Mouse (Mus musculus) liver, embryonic 13.5 days (tissue): Measurements from ENCODE around the gene Med22. TPM values are rescaled to one million over a fixed set of nuclear protein-coding genes. Genes with fewer than 3 reads are reported as not detected.

Experiments
- ATAC-seq: fragments of 200-750 bp; cut with Nextera tagmentation; 2 replicates; pipeline ENCODE4 v1.8.0; 2017; ENCODE audit warnings: low read depth, mild to moderate bottlenecking, moderate number of reproducible peaks, moderate library complexity
- DNase-seq: peaks from one replicate; pipeline ENCODE4 v3.0.0; 2022
- H3K27ac ChIP-seq: fragments of 300-500 bp; sonication (generic); 2 replicates; pipeline ENCODE4 v1.5.1; 2015; ENCODE audit warnings: moderate library complexity, mild to moderate bottlenecking, inconsistent platforms
- H3K27me3 ChIP-seq: fragments of 300-500 bp; sonication (generic); 2 replicates; pipeline ENCODE4 v1.6.1; 2015; ENCODE audit warnings: mild to moderate bottlenecking, inconsistent platforms
- H3K36me3 ChIP-seq: fragments of 300-500 bp; sonication (generic); 2 replicates; pipeline ENCODE4 v1.6.1; 2015; ENCODE audit warnings: mild to moderate bottlenecking, inconsistent platforms
- H3K4me1 ChIP-seq: fragments of 300-500 bp; sonication (generic); replicated peaks from 2 replicates; pipeline ENCODE4 v1.6.1; 2015; ENCODE audit warnings: inconsistent platforms
- H3K4me2 ChIP-seq: fragments of 300-500 bp; sonication (generic); 2 replicates; pipeline ENCODE4 v1.6.1; 2015; ENCODE audit warnings: inconsistent platforms, mild to moderate bottlenecking, moderate library complexity
- H3K4me3 ChIP-seq: fragments of 300-500 bp; sonication (generic); replicated peaks from 2 replicates; pipeline ENCODE4 v1.5.1; 2015; ENCODE audit warnings: mild to moderate bottlenecking, inconsistent platforms
- H3K9ac ChIP-seq: fragments of 300-500 bp; sonication (generic); 2 replicates; pipeline ENCODE4 v1.6.1; 2015; ENCODE audit warnings: mild to moderate bottlenecking, inconsistent platforms
- H3K9me3 ChIP-seq: fragments of 300-500 bp; sonication (generic); replicated peaks from 2 replicates; pipeline ENCODE4 v1.6.1; 2016; ENCODE audit warnings: inconsistent platforms
- WGBS: fragments of 180-500 bp; shearing (Covaris S2); methylation state at CpG from one replicate; pipeline ENCODE4 v1.1.7; 2015; ENCODE audit not compliant: insufficient replicate concordance; 5-methylcytosine and 5-hydroxymethylcytosine counted together
- polyA plus RNA-seq: library from polyadenylated mRNA; unstranded; fragments of >200 nt; fragmentation: Nextera tagmentation; extraction: Ambion mirVana; gene quantifications from 2 replicates; pipeline ENCODE4 v1.2.1, GENCODE M21; 2015

The Med22 gene
- polyA plus RNA-seq, 1 experiment from 2014 or later, result 24.6 TPM

DNA sequence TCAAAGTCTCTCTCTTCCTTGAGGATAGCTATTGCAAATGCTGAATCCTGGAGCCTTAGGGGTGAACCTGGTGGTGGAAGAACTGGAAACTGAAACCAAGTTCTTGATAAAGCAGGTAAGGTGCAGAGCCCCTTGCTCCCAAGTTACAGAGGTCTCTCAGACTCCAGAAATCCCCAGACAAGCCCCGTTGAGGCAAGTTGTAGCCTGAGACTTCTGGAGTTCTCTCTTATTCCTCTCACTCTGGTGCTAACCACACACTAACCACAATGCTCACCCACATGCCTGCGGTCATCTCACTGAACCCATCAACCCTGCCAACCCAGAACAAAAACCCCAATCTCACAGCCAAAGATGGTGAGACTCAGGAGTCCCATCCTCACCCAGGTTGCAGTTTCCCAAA lies 24.8 kb upstream of the Med22 start:
- no peak for ATAC-seq
- no peak for DNase-seq
- Histone ChIP-seq H3K27ac (no peak overlapping the region; the same call in 1 of the 2 replicates), H3K4me1 (peaks cover 45% of the 10 kb centered on the region), H3K4me3 (no peak overlapping the region), H3K9me3 (no peaks in the 10 kb centered on the region), H3K4me2 (no peak overlapping the region), H3K9ac (no peak overlapping the region), H3K27me3 (no peaks in the 10 kb centered on the region), H3K36me3 (peaks cover 18% of the 10 kb centered on the region)
- 19% methylated on average over 2 of the region's 2 CpGs for WGBS

DNA sequence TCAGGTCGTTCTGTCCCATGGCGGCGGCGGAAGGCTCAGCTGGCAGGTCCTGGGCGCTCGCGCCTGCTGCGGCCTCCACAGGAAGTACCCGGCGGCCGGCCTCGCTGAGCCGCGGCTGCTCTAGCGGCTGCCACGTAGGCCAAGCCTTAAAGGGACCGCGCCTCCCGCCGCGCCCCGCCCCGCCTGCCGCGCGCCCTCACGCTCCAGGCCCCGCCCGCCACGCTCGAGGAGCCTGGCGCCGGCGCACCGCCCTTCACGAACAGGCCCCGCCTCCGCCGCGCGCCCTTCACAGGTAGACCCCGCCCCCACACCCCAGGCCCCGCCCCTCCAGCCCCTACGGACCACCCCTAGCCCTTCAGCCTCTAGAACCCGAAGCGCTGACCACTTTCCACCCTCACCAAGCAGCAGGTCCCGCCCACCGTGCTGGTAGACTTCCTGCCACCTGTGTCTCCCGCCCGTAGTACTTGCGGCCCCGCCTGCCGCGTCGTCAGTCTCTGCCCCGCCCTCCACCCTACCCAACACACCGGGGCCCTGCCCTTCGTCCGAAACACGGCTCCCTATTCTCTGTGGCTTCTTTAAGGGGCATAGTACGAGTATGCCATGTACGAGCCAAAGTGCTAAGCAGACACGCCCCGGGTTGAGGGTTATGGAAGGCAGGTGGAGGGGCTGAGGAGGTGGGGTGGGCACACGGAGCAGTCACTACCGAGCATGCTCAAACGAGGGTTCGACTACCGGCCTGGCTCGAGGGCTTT lies 23.0 kb upstream of the Med22 start, which contains the start of the genes Surf4 and Stkld1:
Gene Surf4, minus strand, starts transcription at position 625 of the 752 bp plus-strand sequence.
Gene Stkld1, plus strand, starts transcription at position 744 of the 752 bp plus-strand sequence.
- H3K27ac ChIP-seq, result peak within 1 kb of the TSS; percentile 89
- peaks cover 36% of the 10 kb centered on the region for H3K36me3 ChIP-seq
- DNase-seq, result peak; percentile 92
- H3K4me1 ChIP-seq, result peaks cover 59% of the 10 kb centered on the region
- 1% methylated on average over 61 of the region's 70 CpGs for WGBS
- peak within 1 kb of the TSS; percentile 99 for H3K9ac ChIP-seq
- peak; percentile 93 for ATAC-seq
- H3K4me3 ChIP-seq, result peak within 1 kb of the TSS; percentile 97
- no peaks in the 10 kb centered on the region for H3K27me3 ChIP-seq
- no peaks in the 10 kb centered on the region for H3K9me3 ChIP-seq
- peak within 1 kb of the TSS; percentile 94 for H3K4me2 ChIP-seq

DNA sequence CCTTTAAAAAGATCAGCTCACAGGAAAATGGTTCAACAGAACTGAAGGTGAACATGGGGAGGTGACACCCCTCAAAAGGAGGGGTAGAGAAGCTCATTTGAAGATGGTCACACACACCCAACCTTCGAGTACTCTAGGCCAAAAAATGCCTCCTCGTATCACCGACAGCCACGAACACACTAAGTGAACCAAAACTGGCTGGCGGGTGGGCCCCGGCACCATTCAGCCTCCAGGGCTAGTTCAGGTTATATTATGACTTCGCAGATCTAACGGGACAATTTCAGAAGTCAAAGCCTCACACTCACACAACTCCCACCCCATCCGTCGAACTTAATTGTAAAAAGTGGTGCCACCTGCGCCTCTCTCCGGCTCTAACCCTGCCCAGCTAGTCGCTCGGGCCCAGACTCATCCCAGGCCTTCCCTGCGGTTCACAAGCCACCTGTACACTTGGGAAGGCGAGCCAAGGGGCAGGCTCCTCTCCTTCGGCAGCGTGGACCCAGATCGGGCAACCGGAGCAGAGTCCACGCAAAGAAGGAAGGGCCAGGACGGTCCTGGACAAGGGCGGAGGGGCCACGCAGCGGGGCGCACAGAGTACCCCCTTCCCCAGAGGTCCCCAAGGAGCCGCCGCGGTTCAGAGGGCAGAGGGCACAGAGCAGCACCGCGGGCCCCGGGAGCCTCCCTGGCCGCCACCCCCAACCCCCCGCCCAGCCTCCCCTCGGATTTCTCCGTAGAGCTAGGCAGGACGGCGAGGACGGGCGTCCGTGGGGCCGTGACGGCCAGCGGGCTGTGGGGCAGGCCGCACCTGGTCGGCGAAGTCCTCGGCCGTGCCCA lies 22.2 kb upstream of the Med22 start:
- H3K4me1 ChIP-seq, result peaks cover 66% of the 10 kb centered on the region
- under 1% methylated on average over 43 of the region's 49 CpGs for WGBS
- H3K9ac ChIP-seq, result peak overlapping the region; percentile 99
- peak; percentile 23; the same call in 1 of the 2 replicates for ATAC-seq
- H3K9me3 ChIP-seq, result no peaks in the 10 kb centered on the region
- peak overlapping the region; percentile 97 for H3K4me3 ChIP-seq
- H3K36me3 ChIP-seq, result peaks cover 44% of the 10 kb centered on the region
- peak; percentile 31 for DNase-seq
- H3K27ac ChIP-seq, result peak overlapping the region; percentile 89
- no peaks in the 10 kb centered on the region for H3K27me3 ChIP-seq
- H3K4me2 ChIP-seq, result peak overlapping the region; percentile 94

DNA sequence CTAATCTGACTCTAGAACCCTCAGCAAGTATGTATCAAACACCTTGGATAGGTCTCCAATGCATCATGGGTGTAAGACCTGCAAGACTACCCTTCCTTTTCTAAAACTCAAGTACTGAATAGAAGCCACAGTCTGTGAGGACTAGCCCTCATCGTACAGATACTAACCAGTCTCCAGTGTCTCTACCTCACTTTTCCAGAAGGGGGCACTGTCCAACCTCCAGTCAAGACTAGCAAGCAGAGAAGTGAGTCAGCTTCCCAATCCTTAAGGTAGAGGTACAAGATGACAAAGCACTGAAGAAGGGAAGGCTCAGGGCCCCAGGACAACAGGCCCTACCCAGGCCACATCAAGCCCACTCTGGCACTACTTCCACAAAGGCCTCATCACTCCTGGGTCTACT lies 19.9 kb upstream of the Med22 start:
- Histone ChIP-seq H3K4me2 (peak overlapping the region; percentile 94; the same call in 1 of the 2 replicates), H3K27ac (peak overlapping the region; percentile 54), H3K9ac (peak overlapping the region; percentile 34), H3K36me3 (peaks cover 67% of the 10 kb centered on the region), H3K4me3 (no peak overlapping the region), H3K9me3 (no peaks in the 10 kb centered on the region), H3K27me3 (no peaks in the 10 kb centered on the region), H3K4me1 (peaks cover 64% of the 10 kb centered on the region)
- ATAC-seq (no peak), DNase-seq (peak; percentile 69)
- WGBS, result 23% methylated on average over 1 of the region's 1 CpGs

DNA sequence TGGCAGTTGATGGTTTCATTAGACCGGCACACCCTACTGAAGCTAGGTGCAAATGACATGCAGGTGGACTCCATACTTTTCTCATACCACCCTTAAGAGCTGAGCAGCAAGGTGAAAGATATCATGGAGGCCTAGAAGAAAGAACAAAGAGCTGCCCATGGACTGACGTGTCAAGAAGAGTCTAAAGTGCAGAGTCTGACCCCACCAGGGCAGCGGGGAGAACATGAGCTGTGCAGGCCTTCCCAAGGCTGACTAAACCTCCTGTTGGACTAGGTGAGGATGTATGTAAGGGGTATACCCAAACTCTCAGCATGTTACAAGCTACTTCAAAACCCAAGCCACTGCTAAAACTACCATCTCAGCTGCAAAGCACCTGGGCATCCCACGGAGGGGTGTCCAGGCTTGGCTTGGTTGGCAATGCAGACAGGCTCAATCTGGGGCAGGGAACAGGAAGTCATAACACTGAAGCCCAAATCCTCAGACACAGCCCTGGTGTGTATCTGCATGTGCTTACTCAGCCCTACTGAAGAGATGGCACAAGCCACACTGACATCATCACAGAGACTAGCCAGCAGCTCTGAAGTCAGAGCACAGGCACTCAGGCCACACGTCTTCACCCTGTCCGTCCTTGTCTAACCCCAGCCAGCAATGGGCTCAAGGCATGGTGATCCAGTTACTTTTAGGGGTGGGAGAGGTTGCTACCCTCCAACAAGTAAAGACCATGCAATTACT lies 17.4 kb upstream of the Med22 start:
- no peak overlapping the region; the same call in 1 of the 2 replicates for H3K9ac ChIP-seq
- no peaks in the 10 kb centered on the region for H3K9me3 ChIP-seq
- peaks cover 92% of the 10 kb centered on the region for H3K36me3 ChIP-seq
- H3K27me3 ChIP-seq, result no peaks in the 10 kb centered on the region
- H3K27ac ChIP-seq, result peak overlapping the region; percentile 21; the same call in 1 of the 2 replicates
- H3K4me2 ChIP-seq, result no peak overlapping the region
- peaks cover 46% of the 10 kb centered on the region for H3K4me1 ChIP-seq
- DNase-seq, result no peak
- no peak for ATAC-seq
- H3K4me3 ChIP-seq, result no peak overlapping the region
- 78% methylated on average over 6 of the region's 6 CpGs for WGBS

DNA sequence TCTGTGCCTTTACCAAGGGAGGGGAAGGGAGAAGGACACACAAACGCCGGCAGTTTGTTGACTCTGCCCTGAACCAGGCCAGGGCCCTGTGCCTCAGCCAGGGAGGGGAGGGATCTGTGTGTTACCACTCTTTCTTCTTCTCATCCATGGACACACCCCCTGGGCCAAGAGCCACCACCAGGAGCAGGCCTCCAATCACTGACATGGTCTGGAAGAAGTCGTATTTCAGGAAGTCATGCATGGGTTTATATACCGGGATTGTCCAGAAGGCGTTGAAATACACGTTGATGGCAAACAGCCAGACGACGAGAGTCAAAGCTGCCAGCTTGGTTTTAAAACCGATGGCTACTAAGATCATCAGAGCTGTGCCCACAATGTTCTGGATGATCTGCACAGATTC lies 11.3 kb upstream of the Med22 start:
- H3K9me3 ChIP-seq, result no peaks in the 10 kb centered on the region
- H3K27me3 ChIP-seq, result no peaks in the 10 kb centered on the region
- no peak overlapping the region for H3K4me2 ChIP-seq
- no peak for ATAC-seq
- H3K4me3 ChIP-seq, result no peak overlapping the region
- DNase-seq, result no peak
- 73% methylated on average over 9 of the region's 9 CpGs for whole genome bisulfite sequencing
- peaks cover 24% of the 10 kb centered on the region for H3K4me1 ChIP-seq
- H3K9ac ChIP-seq, result no peak overlapping the region
- H3K36me3 ChIP-seq, result peaks cover 96% of the 10 kb centered on the region
- no peak overlapping the region for H3K27ac ChIP-seq

DNA sequence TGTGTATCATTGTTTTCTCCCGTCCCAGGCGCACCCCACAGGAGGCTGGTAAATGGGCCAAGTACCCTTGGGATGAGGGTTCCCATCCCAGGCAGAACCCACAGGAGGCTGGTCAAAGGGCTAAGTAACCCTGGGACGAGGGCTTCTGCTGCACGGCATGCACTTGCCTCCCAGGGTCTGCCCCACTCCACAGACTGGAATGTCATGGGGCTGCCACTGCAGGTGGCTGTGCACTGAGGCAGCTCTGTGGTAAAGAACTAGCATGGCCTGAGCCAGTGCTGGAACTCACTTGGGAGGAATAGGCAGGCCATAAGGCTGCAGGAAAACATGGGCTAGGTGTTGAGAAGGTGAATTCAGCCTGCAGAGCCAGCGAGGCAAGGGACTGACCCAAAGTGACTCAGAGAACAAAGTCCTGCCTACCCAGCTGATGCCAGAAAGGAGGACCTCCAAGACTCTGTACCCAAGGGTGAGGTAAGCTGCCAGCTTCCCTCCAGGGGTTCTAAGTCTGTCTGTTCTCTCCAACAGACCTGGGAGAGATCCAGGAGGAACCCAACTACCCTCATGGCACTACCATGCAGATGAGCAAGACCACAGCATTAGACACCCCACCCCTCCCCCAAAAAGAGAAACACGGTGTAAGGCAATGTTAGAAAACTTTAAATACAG lies 9.8 kb upstream of the Med22 start:
- H3K9ac ChIP-seq, result no peak overlapping the region
- DNase-seq (no peak), ATAC-seq (no peak)
- H3K4me3 ChIP-seq, result no peak overlapping the region
- H3K9me3 ChIP-seq, result no peaks in the 10 kb centered on the region
- no peak overlapping the region for H3K27ac ChIP-seq
- no peaks in the 10 kb centered on the region for H3K27me3 ChIP-seq
- peaks cover 34% of the 10 kb centered on the region for H3K4me1 ChIP-seq
- peaks cover 82% of the 10 kb centered on the region for H3K36me3 ChIP-seq
- H3K4me2 ChIP-seq, result no peak overlapping the region
- WGBS, result 75% methylated on average over 6 of the region's 6 CpGs

DNA sequence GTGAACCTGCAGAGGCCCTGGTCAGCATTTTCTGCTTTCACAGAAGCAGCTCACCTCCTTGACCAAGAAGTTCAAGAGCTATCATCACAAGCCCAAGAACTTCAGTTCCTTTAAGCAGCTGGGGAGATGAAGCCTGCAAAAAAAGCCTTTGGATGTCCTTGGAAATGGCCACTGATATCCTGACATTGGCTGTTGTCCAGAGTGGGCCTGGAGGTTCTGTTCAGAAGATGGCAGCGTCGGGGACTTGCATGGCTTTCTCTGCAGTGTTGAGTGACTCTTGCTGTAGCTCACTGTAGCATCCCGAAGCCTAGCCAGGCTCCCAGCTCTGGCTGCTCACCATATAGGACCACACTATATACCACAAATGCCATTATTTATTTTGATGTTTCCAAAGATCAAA lies 9.2 kb upstream of the Med22 start:
- H3K36me3 ChIP-seq, result peaks cover 77% of the 10 kb centered on the region
- H3K9ac ChIP-seq, result no peak overlapping the region
- H3K27me3 ChIP-seq, result no peaks in the 10 kb centered on the region
- no peak overlapping the region for H3K4me3 ChIP-seq
- H3K27ac ChIP-seq, result no peak overlapping the region; the same call in 1 of the 2 replicates
- WGBS, result 83% methylated on average over 3 of the region's 3 CpGs
- ATAC-seq (no peak), DNase-seq (no peak)
- H3K4me1 ChIP-seq, result peaks cover 41% of the 10 kb centered on the region
- no peak overlapping the region for H3K4me2 ChIP-seq
- no peaks in the 10 kb centered on the region for H3K9me3 ChIP-seq

DNA sequence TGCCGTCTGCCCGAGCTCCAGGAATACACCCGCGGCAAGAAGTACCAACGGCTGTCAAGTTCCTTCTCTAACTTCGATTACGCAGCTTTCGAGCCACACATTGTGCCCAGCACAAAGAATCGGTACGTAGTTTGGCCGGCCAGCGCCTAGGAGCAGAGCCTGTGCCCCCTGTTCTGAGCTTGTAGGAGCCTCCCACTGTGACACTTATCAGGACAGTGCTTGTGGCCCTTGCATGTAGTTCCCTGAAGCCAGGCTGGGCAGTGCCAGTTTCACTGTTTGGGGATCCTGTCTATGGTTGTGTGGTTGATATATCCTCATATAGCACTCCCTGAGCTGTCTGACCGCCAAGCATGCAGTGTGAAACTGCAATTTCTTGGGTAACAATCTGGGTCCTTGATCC lies 6.3 kb upstream of the Med22 start:
- peaks cover 70% of the 10 kb centered on the region for H3K4me1 ChIP-seq
- DNase-seq, result no peak
- WGBS, result 2% methylated on average over 13 of the region's 13 CpGs
- H3K27ac ChIP-seq, result peak overlapping the region; percentile 90
- H3K36me3 ChIP-seq, result peaks cover 77% of the 10 kb centered on the region
- peak overlapping the region; percentile 89 for H3K9ac ChIP-seq
- ATAC-seq, result peak; percentile 42; the same call in 1 of the 2 replicates
- H3K27me3 ChIP-seq, result no peaks in the 10 kb centered on the region
- H3K4me3 ChIP-seq, result peak overlapping the region; percentile 84
- no peaks in the 10 kb centered on the region for H3K9me3 ChIP-seq
- H3K4me2 ChIP-seq, result peak overlapping the region; percentile 97

DNA sequence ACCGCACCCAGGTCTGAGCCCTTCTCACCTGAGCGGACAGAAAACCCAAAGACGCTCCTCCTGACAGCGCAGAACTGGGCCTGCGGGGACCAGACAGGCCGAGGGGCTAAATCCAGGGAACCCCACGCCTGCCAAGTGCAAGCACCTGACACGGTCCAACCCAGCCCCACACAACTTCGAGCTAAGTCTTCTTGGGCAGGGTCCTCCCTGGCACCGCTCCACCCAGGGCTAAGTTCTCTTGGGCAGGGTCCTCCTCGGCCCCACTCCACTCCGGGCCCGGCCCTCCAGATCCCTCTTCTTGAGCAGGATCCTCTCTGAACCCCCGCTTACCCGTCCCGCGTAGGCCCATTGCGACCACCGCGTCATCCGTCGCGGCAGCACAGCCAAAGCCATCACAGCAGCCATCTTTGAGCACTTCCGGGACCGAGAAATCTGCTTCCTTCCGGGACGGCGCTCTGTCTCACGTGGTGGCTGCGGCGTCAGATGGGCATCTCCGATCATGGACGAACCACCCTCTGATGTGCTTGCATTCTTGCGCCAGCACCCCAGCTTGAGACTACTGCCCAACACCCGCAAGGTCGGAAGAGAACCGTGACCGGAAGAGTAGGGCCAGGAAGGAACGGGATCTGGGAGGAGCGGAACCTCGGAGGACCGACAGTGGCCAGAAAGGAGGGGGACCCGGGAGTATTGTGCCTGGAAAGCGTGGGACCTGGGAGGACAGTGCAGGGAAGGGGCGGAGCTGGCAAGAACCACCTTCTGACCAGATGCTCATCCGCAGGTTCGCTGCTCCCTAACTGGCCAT lies 5.7 kb upstream of the Med22 start, which contains the start of the genes Surf2 and Surf1:
Gene Surf2, plus strand, starts transcription at position 441 of the 802 bp plus-strand sequence.
Gene Surf1, minus strand, starts transcription at position 604 of the 802 bp plus-strand sequence.
- peak within 1 kb of the TSS; percentile 84 for H3K4me3 ChIP-seq
- peak within 1 kb of the TSS; percentile 89 for H3K9ac ChIP-seq
- H3K27ac ChIP-seq, result peak within 1 kb of the TSS; percentile 90
- H3K4me2 ChIP-seq, result peak within 1 kb of the TSS; percentile 97
- peaks cover 77% of the 10 kb centered on the region for H3K36me3 ChIP-seq
- DNase-seq (peak; percentile 72), ATAC-seq (peak; percentile 71)
- H3K9me3 ChIP-seq, result no peaks in the 10 kb centered on the region
- H3K4me1 ChIP-seq, result peaks cover 74% of the 10 kb centered on the region
- H3K27me3 ChIP-seq, result no peaks in the 10 kb centered on the region
- WGBS, result 1% methylated on average over 47 of the region's 47 CpGs
